Mouse (Mus musculus) gastrocnemius, postnatal 4 days (tissue): Measurements from ENCODE around the gene Milr1. TPM values are rescaled to one million over a fixed set of nuclear protein-coding genes. Genes with fewer than 3 reads are reported as not detected.
"Not testable (repeated sequence)": the region's sequence is repeated elsewhere in the genome, so short reads cannot be mapped to it uniquely, and the experiment has no call there.

Experiments
- DNase-seq, 2 experiments: peaks; one replicate each; pipeline ENCODE4 v3.0.0; 2021 to 2022; ENCODE audit warnings: low spot score in 2 of 2, mixed read lengths in 2 of 2
- total RNA-seq, 2 experiments: library from RNA; stranded (reverse); gene quantifications; 2 replicates each; pipeline ENCODE4 v1.2.3; 2021

Milr1 gene
- total RNA-seq, 2 experiments from 2014 or later: 1.1 to 1.8 TPM

DNA sequence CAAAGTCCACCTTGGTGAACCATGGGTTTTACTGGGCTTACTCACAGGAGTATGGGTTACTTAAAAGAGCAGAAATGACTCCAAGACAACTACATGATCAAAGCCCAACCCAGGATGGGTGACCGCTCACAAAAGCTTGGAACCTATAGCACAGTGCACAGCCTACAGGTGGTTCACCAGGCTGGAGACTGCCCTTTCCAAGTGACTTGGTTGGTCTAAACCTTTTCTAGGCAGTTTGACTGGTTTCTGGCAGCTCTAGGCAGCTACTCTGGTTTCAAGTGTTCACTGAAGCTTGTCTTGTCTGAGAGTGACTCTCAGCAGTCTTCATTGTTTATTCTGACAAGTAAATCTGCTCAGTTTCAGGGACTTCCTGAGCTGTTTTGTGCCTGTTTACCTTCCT, 21.4 kb upstream of the Milr1 start:
- no peak for DNase-seq

DNA sequence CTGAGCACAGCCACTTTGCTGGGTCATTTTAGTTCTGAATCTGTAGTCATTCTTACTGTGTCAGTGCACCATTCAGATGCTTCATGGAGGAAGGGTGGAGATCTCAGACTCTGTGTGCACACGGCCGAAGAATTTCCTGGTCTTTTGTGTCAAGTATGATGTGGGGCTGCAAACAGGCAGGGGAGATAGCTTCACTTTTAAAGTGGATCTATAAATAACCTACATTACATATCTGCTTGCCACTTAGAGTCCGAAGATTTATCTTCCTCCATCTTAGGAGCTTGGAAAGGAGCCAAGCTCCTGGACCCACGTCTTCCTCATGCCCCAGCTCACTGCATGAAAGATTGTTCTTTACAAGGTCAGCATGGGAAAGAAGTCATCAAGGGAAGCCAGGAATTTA, 20.3 kb upstream of the Milr1 start:
- DNase-seq: no peak

DNA sequence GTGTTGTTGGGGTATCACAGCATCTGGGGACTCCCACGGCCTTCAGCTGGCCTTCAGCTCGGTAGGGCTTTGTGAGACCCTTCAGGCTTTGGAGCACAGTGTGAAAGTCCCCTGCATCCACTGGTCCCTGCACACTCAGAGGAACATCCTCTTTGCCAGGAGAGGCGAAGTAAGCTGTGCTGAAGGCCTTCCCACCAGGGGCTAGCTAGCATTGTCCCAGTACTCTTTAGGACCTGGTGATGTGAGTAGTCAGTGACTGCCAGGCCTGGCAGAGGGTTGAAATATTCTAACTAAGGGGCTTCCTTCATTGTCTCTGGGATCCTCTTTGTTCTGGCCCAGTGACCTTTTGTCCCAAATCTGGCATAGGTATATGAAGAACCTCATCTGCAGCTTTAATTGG, 14.4 kb upstream of the Milr1 start:
- DNase-seq: no peak

DNA sequence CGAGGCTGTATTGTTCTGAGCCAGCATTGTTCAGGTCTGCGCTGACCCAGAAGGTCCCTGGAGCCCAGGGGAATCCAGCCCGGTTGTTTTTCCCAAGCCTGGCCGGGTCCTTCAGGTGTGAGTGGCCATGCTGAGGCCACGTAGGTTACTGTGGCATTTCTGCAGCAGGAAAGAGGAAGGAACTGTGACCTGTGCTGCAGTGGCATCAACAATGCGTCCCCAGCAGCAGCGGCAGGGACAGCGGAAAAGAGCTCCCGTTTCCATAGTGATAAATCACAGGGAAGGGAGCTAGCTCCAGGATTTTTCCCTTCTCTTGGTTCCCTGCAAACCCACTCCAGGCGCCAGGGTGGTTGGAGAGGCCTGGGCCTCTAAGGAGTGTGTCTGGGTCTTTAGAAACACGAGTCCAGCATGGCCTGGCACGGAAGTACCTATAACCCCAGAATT, 13.8 kb upstream of the Milr1 start:
- no peak for DNase-seq

DNA sequence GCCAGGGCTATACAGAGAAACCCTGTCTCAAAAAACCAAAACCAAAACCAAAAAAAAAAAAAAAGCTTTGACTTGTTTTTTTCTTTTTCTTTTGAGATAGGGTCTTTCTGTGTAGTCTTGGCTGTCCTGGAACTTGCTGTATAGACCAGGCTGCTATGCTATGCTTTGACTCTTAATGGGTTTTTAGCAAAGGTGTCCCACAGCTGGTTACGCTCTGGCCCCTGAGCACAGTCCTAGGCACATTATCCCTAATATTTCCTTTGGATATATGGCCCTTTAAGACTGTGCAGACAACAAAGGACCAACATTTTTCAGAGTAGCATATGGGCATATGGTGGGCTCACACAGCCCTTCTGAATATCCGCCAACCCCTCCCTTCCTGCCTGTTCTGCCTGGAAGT, 11.9 kb upstream of the Milr1 start:
- no peak for DNase-seq

DNA sequence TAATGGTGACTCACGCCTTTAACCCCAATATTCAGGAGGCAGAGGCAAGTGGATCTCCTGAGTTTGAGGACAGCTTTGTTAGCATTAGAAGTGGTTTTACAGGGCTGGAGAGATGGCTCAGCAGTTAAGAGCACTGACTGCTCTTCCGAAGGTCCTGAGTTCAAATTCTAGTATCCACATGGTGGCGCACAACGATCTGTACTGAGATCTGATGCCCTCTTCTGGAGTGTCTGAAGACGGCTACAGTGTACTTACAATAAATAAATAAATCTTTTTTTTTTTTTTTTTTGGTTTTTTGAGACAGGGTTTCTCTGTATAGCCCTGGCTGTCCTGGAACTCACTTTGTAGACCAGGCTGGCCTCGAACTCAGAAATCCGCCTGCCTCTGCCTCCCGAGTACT, 10.3 kb upstream of the Milr1 start:
- DNase-seq: not testable (repeated sequence)

DNA sequence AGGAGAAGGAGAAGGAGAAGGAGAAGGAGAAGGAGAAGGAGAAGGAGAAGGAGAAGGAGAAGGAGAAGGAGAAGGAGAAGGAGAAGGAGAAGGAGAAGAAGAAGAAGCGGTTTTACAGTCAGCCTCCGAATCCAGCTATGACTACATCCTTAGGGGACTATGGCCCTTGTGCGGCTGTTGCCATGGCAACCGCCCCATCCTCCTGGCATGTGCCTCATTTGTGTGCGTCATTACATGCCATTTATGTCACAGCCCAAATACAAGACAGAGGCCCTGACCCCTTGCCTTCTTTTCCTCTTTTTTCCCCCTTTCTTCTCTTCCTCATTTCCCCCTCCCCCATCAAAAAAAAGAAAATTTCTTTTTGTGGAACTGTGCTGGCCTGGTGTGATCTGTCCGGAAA, 9.8 kb upstream of the Milr1 start:
- no peak for DNase-seq

DNA sequence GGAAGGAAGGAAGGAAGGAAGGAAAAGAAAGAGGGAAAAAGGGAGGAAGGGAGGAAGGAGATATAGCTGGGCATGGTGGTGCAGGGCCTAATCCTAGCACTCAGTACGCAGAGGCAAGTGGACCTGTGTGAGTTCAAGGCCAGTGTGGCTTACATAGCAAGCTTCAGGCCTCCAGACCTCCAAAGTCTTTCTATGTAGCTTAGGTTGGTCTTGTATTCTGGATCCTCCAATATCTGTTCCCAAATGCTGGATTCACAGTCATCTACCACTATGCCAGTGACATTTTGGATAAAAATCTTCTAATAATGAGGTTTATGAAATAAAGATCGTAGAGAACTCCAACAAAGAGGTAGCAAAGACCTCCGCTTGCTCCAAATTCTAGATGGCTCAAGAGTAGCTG, 9.2 kb upstream of the Milr1 start:
- no peak for DNase-seq

DNA sequence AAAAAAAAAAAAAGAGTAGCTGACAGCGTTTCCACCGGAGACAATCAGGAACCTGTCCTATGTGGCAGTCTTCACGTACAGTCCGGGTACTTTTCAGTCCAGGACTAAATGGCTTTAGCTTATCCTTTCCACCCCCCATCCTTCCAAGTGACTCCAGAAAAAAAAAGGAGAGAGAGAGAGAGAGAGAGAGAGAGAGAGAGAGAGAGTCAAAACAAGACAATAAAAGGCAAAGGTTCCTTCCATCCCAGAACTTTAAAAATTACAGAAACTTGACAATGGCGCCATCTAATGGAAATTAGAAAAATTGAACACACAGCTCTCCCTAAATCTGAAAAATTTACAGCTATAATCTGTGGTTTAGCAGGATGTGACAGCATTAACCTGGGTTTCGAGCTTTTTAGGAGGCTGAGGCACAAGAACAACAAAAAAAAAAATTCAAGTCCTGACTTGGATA, 8.6 kb upstream of the Milr1 start:
- DNase-seq: no peak

DNA sequence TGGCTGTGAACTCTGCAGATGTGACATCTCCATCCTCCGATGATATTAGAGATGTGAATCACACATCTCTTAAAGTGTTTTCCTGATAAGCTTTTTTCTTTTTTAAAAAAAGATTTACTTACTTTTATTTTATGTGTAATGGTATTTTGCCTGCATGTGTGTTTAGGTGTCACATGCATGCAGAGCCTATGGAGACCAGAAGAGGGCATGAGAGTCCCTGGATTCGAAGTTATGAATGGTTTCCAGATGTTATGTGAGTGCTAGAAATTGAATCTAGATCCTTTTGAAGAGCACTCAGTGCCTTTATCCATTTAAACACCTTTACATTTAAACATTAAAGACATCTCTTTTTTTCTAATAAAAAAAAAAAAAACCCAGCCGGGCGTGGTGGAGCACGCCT, 6.1 kb upstream of the Milr1 start:
- no peak for DNase-seq

DNA sequence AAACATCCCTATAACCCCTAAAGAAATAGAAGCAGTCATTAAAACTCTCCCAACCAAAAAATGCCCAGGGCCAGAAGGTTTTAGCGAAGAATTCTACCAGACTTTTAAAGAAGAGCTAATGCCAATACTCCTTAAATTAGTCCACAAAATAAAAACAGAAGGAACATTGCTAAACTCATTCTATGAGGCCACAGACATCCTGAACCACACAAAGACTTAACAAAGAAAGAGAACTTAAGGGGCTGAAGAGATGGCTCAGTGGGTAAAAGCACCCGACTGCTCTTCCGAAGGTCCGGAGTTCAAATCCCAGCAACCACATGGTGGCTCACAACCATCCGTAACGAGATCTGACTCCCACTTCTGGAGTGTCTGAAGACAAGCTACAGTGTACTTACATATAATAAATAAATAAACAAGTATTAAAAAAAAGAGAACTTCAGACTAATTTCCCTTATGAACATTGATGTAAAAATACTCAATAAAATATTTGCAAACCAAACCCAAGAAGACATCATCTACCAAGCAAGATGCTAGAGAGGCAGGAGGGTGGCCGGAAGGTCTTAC, 1.4 kb upstream of the Milr1 start:
- not testable (repeated sequence) for DNase-seq

DNA sequence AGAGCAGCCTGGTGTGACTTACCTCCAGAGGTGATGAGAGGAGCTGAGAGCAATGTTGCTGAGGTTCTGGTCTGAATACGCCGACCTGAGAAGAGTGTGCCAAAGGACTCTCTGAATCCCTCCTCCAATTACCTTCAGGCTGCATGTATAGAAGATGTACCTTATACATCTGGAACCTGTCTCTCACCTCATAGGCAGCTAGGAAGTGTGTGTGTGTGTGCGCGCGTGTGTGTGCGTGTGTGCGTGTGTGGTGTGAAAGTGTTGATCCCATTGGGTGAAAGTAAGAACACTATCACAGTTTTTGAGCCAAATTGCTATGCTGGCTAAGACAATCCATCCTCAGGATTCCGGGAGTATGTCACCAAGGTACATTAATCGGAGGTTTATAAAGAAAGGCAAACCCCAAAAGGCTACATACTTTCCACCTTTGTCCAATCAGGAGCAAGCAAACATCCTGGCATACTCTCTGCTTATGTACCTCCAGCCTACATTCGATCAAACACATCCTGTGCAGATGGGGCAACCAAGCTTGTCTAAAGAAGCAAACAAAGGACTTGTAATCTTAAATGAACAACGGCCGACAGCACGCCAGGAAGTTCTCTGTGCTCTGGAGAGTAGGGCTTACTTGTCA, 790 bp upstream of the Milr1 start, which contains the start of gene Pecam1:
Gene Pecam1 (minus strand): TSS at position 508 of the 631 bp plus-strand sequence.
- no peak for DNase-seq

DNA sequence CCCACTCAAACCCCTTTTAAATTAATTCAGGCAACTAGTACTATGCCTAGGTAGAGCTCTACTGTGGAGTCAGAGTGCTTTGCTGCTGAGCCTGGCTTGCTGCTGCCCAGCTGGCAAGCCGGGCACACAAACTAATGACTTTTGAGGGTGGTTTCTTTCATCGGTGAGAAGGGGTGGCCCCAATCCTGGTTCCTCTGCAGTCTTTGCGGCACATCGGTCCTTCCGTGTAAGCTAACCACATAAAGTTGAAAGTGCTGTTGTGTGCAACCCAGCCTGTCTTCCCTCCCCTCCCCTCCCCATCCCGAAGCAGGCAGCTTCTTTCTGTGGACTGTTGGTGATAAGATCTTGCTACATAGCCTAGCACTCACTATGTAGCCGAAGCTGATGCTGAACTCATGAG, 1.1 kb downstream of the Milr1 start:
- no peak for DNase-seq

DNA sequence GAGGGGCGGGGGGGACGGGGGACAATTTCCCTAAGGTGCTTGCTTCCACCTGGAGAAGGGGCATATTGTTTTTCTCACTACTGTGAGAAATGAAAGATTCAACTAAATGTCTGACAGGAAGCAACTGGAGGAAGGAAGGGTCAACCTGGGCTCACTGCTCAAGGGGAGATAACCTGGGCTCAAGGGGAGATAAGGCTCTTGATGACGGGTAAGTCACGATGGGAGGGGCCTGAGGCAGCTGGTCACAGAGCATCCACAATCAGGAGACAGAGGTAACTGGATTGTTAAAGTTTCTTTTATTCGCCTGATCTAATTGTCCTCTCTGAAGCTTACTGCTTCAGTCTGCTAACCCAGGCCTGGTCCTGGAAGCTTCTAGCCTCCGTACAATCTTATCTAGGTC, 2.3 kb downstream of the Milr1 start:
- no peak for DNase-seq

DNA sequence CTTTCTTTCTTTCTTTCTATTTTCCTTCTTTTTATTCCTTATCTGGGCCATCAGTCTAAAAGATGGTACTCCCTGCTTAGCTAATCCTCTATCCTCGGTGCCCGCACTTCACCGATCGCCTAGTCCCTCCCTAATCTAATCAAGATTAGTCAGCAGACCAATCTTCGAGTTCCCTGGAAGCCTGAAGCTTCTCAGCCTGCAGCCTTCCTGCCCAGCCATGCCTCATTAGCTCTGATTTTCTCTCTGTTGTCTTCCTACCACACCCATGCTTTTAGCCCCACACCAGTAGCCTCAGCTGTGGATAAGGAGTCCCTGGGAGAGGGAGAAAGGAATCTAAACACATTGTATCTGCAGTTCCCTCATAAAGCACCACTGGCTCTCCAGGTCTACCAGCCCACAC, 4.6 kb downstream of the Milr1 start:
- DNase-seq: no peak

DNA sequence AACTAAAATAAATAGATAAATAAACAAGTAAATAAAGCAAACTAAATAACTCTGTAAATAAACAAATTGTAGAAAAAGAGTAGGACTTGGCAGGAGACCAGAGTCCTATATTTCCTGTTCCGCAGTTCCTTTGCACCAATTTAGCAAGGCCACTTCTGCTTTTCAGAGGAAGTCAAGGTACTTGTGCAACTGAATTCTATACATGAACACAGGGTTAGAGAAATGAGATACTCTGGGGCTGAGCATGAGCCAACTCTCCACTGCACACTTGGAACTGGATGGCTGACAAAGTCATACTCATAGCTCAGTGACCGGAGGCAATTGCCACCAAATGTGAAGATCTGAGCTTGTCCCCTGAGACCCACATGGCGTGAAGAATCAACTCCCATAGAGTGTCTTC, 8.0 kb downstream of the Milr1 start:
- no peak for DNase-seq

DNA sequence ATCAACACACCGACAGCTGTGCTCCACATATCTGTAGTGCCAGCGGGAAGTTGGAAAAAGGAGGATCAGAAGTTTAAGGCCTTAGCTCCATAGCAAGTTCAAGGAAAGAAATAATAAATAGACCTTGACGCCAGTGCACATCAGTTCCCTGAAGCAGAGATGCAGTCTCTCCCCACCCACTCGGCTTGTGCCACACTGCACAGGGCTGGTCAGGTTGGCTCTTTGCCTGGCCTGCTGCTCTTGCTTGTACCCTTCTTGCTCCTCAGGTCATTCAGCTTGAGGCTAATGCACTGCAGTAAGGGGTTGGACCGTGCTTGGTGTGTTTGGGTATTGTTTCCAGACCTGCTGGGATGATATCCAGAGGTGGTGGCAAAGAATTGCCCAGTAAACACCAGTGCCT, 9.5 kb downstream of the Milr1 start:
- DNase-seq: no peak

DNA sequence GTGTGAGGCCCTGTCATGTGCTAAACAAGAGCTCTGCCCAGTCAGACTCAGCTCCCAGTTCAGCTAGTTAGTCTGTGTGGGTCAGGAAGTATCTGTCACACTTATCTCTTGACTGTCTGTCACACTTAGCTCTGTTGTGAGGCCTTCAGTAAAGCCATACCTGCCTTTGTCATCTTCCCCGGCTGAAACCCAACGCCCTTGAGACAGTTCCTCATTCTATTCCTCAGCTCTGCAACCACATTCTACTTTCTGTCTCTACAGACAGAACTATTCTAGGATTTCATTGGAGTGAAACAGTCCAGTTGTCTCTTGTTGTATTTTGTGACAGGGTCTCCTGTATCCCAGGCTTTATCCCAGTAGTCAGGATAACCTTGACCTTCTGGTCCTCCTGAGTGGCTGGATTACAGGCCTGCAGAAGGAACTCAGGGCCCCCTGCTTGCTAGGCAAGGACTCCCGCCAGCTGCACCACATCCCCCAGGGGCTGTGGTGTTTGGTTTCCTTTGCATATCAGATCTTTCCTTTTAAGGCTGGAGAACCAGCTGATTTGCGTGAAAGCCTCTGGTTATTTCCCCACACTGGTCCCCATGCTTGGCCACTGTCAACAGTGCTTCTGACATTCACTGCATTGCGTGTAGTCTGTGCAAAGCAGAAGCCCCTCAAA, 11.2 kb downstream of the Milr1 start:
- DNase-seq: peak in 1 of 2 experiments; percentile 33

DNA sequence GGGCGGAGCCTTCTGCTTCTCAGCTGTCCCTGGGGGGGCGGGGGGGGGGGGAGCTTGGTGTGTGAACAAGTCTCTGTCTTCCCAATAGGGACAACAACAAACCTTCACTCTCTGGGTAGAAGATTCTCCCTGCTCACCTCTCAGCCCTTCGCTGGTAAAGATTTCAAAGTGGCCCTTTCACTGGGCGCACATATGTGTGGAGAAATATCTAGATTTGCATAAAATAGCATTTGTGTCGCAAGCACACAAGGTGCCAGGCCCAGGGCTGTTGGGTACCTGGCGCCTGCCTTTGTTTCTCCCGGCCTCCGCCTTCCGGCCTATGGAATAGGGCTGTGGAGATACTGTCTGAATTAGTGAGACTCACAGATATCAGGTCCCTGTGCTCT, 11.8 kb downstream of the Milr1 start:
- no peak for DNase-seq

DNA sequence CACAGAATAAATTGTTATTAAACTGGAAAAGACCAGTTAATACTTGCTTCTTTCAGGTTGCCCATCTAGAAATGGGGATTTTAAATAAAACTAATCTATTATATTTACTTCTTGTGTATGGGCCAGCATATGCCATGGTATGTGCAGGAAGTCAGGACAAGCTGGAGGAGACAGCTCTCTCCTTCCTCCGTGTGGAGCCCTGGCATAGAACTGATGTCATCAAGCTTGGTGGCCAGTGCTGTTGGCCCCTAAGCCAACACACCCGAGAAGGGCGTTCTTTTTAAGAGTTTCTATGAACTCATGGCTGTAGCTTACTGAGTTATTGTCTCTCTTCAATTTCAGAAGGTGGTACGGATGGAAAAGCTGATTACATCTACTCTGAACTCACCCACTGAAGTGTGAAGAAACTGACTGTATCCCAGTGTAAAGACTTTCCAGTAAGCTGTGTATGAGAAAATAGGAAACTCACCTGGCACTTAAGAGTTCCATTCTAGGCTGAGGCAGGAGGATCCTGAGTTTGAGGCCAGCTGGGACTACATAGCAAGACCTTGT, 15.7 kb downstream of the Milr1 start:
- no peak for DNase-seq

DNA sequence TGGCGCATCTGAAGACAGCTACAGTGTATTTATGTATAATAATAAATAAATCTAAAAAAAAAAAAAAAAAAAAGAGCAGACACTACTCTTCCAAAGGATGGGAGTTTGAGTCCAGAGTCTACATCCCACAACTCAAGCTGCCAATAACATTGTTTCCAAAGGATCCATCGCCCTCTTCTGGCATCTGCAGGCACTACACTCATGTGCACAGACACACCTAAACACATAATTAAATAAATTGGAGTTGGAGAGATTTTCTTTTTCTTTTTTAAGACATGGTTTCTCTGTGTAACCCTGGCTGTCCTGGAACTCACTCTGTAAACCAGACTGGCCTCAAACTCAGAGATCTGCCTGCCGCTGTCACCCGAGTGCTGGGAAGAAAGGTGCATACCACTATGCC, 16.5 kb downstream of the Milr1 start:
- no peak for DNase-seq

DNA sequence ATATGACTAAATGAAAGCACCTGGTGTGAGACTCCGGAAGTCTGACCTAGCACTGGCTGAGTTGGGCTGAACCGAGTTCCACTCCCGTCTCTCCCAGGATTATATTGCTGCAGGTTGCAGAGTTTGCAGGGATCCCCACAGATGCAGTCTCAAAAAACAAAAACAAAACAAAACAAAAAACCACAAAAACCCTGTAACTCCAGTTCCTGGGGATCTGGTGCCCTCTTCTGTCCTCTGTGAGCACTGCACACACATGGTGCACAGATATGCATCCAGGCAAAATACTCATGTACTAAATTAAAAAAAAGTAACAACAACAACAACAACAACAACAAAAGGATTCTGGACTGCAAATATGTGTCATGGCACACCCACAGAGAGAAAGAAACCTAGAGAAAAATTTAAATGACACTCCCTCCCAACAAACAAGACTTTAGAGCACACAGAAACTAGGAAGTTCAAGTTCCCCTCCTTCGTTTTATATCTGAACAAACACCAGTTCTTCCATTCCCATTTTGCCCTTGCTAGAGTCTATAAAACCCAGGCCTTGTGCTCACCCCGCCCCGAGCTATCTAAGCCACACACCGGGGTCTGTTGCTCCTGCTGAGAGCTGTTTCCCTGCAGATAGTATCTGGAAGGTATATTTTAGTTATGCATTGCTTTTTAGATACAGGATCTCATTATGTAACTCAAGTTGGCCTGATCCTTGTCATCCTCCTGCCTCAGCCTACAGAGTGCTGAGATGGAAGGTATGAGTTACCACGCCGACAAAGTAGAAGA, 19.4 kb downstream of the Milr1 start:
- no peak for DNase-seq
